Mouse (Mus musculus): Measurements from ENCODE around the gene Fntb.
"Not testable (repeated sequence)": the region's sequence is repeated elsewhere in the genome, so short reads cannot be mapped to it uniquely, and the experiment has no call there.

Fntb gene

GRCm38 (mm10) chr12:76839298-76839697, 73.9 kb downstream of the Fntb start:
- no peak for DNase-seq

GRCm38 (mm10) chr12:76840081-76840480, 74.7 kb downstream of the Fntb start:
- DNase-seq = no peak

GRCm38 (mm10) chr12:76844346-76845061, 79.1 kb downstream of the Fntb start:
- no peak for DNase-seq

GRCm38 (mm10) chr12:76852419-76852818, 87.0 kb downstream of the Fntb start:
- DNase-seq = no peak

GRCm38 (mm10) chr12:76853378-76854142, 88.2 kb downstream of the Fntb start:
- DNase-seq = no peak

GRCm38 (mm10) chr12:76857087-76857486, 91.7 kb downstream of the Fntb start:
- no peak for DNase-seq

GRCm38 (mm10) chr12:76858788-76859187, 93.4 kb downstream of the Fntb start:
- DNase-seq = not testable (repeated sequence)

GRCm38 (mm10) chr12:76863651-76864050, 98.3 kb downstream of the Fntb start:
- no peak for DNase-seq

GRCm38 (mm10) chr12:76865266-76865665, 99.9 kb downstream of the Fntb start:
- no peak for DNase-seq

GRCm38 (mm10) chr12:76867586-76868280, 102.3 kb downstream of the Fntb start:
- no peak for DNase-seq

- no peak for DNase-seq
These were observed 103.2 kb downstream of the Fntb start for GRCm38 (mm10) chr12:76868463-76869198.

GRCm38 (mm10) chr12:76869561-76869960, 104.2 kb downstream of the Fntb start:
- DNase-seq = no peak

GRCm38 (mm10) chr12:76872767-76873316, 107.5 kb downstream of the Fntb start:
- no peak for DNase-seq

- no peak for DNase-seq
These were observed 109.4 kb downstream of the Fntb start for GRCm38 (mm10) chr12:76874826-76875225.

- peak; percentile 63 for DNase-seq
These were observed 113.9 kb downstream of the Fntb start for GRCm38 (mm10) chr12:76879242-76879641.

- DNase-seq = no peak
These were observed 114.7 kb downstream of the Fntb start for GRCm38 (mm10) chr12:76880131-76880530.

- DNase-seq = peak; percentile 33
These were observed 118.4 kb downstream of the Fntb start for GRCm38 (mm10) chr12:76883824-76884223.

- no peak for DNase-seq
These were observed 119.7 kb downstream of the Fntb start for GRCm38 (mm10) chr12:76885103-76885502.

GRCm38 (mm10) chr12:76886826-76887225, 121.4 kb downstream of the Fntb start:
- DNase-seq = no peak

GRCm38 (mm10) chr12:76887941-76888340, 122.6 kb downstream of the Fntb start:
- DNase-seq = no peak

GRCm38 (mm10) chr12:76889404-76890184, 124.2 kb downstream of the Fntb start:
- peak; percentile 41 for DNase-seq

- DNase-seq = no peak
These were observed 125.8 kb downstream of the Fntb start for GRCm38 (mm10) chr12:76891160-76891559.

All from liver (tissue).